In genomic region chr2:92675247-92675646, GRCm38 (mm10) we compare ENCODE assay signal across 22 mouse cellular contexts.
DNase-seq lines count a peak whose midpoint lies in the region; ATAC-seq and TF ChIP-seq lines count a peak whose summit lies in the region.
"Had no signal": no experiment of that assay in that cellular context is flagged by ENCODE, and none has a peak within 500 bp of the region (broad histone marks: within the 10 kb centered on the region; RNA-seq: fewer than 3 reads in every experiment).

No protein-coding gene starts in this region.

- no peak overlapping the region for H3K4me3 ChIP-seq in forebrain, postnatal 0 days (ENCODE audit: low read depth, low read length)
- H3K4me3 ChIP-seq in forebrain, embryonic 14.5 days (ENCODE audit: low read depth, low read length): no peak overlapping the region
- H3K4me3 ChIP-seq in midbrain, embryonic 11.5 days (ENCODE audit: low read depth, low read length): no peak overlapping the region
- H3K4me3 ChIP-seq in midbrain, embryonic 10.5 days: no peak overlapping the region
- H3K4me3 ChIP-seq: embryonic facial prominence, embryonic 12.5 days; heart, embryonic 10.5 days; limb, embryonic 15.5 days had no signal

- no peaks in the 10 kb centered on the region for H3K9me3 ChIP-seq in forebrain, postnatal 0 days (ENCODE audit: low read length)
- no peaks in the 10 kb centered on the region for H3K9me3 ChIP-seq in forebrain, embryonic 14.5 days (replicated peaks; ENCODE audit: control insufficient read depth, low read length)
- H3K9me3 ChIP-seq in midbrain, embryonic 11.5 days (ENCODE audit: control insufficient read depth, low read length): no peaks in the 10 kb centered on the region
- H3K9me3 ChIP-seq in midbrain, embryonic 10.5 days (replicated peaks): no peaks in the 10 kb centered on the region
- H3K9me3 ChIP-seq: embryonic facial prominence, embryonic 12.5 days; heart, embryonic 10.5 days; limb, embryonic 15.5 days had no signal

- WGBS in forebrain, postnatal 0 days: 68% methylated on average over 9 of the region's 9 CpGs
- 76% methylated on average over 9 of the region's 9 CpGs for WGBS in forebrain, embryonic 14.5 days
- 60% methylated on average over 9 of the region's 9 CpGs for WGBS in midbrain, embryonic 11.5 days
- WGBS in midbrain, embryonic 10.5 days: 67% methylated on average over 9 of the region's 9 CpGs

- TF ChIP-seq CTCF in forebrain, postnatal 0 days (IDR thresholded peaks at IDR 0.05; ENCODE audit: low read depth): no peak

- no peak for DNase-seq in forebrain, postnatal 0 days
- DNase-seq in forebrain, embryonic 14.5 days (ENCODE audit: low spot score): no peak
- DNase-seq in layer of hippocampus, adult 18-20 months (ENCODE audit: low spot score in 2 of 2): peak; percentile 91 to 96
- DNase-seq in left cerebral cortex, adult 8-10 months (ENCODE audit: low spot score in 2 of 2): peak; percentile 65 to 94
- peak; percentile 80 for DNase-seq in right cerebral cortex, postnatal 25 days
- no peak for DNase-seq in midbrain, embryonic 11.5 days (ENCODE audit: low spot score, missing footprints)
- no peak for DNase-seq in gastrocnemius, postnatal 4 days (ENCODE audit: low spot score in 2 of 2)
- DNase-seq in midbrain, embryonic 10.5 days (ENCODE audit: low spot score): no peak
- DNase-seq: adrenal gland, postnatal 36 days; cerebellum, postnatal 14 days; gastrocnemius, postnatal 10 days; kidney, adult 2 months; kidney, postnatal 4 days; liver, postnatal 0 days; lung, postnatal 4 days; midbrain, embryonic 14.5 days; thymus, postnatal 36 days had no signal

- H3K4me1 ChIP-seq in forebrain, postnatal 0 days (ENCODE audit: insufficient read depth): 0 out of 2 replicates have a peak, but pooled peaks cover 7% of the 10 kb centered on the region
- H3K4me1 ChIP-seq in forebrain, embryonic 14.5 days (ENCODE audit: control insufficient read depth, insufficient read depth, low read length): peaks cover 5% of the 10 kb centered on the region; the same call in 1 of the 2 replicates
- no peaks in the 10 kb centered on the region for H3K4me1 ChIP-seq in midbrain, embryonic 11.5 days (ENCODE audit: control insufficient read depth, insufficient read depth, low read length)
- H3K4me1 ChIP-seq in midbrain, embryonic 10.5 days: peaks cover 6% of the 10 kb centered on the region
- H3K4me1 ChIP-seq: embryonic facial prominence, embryonic 12.5 days; limb, embryonic 15.5 days had no signal

- H3K36me3 ChIP-seq in forebrain, postnatal 0 days (ENCODE audit: insufficient read depth): no peaks in the 10 kb centered on the region
- no peaks in the 10 kb centered on the region for H3K36me3 ChIP-seq in forebrain, embryonic 14.5 days (ENCODE audit: control insufficient read depth, insufficient read depth, low read length)
- H3K36me3 ChIP-seq in midbrain, embryonic 11.5 days (ENCODE audit: control insufficient read depth, insufficient read depth, low read length): no peaks in the 10 kb centered on the region
- H3K36me3 ChIP-seq in midbrain, embryonic 10.5 days: no peaks in the 10 kb centered on the region
- H3K36me3 ChIP-seq: embryonic facial prominence, embryonic 12.5 days; heart, embryonic 10.5 days; limb, embryonic 15.5 days had no signal

- no peak overlapping the region for H3K27ac ChIP-seq in forebrain, postnatal 0 days (ENCODE audit: low read depth, low read length)
- H3K27ac ChIP-seq in forebrain, embryonic 14.5 days (ENCODE audit: low read depth, low read length): no peak overlapping the region
- no peak overlapping the region for H3K27ac ChIP-seq in midbrain, embryonic 11.5 days (ENCODE audit: low read depth, low read length)
- no peak overlapping the region for H3K27ac ChIP-seq in midbrain, embryonic 10.5 days (replicated peaks)
- H3K27ac ChIP-seq: embryonic facial prominence, embryonic 12.5 days; heart, embryonic 10.5 days; limb, embryonic 15.5 days had no signal

- ATAC-seq in forebrain, postnatal 0 days: peak; percentile 32; the same call in 1 of the 2 replicates
- ATAC-seq in forebrain, embryonic 14.5 days: no peak
- no peak for ATAC-seq in midbrain, embryonic 11.5 days (ENCODE audit: low FRiP score)
- ATAC-seq: activated CD4-positive, CD25-positive, alpha-beta regulatory T cell, adult 4 months; hindbrain, embryonic 16.5 days; liver, postnatal 0 days had no signal

- H3K4me2 ChIP-seq in forebrain, postnatal 0 days (ENCODE audit: low read depth): no peak overlapping the region
- H3K4me2 ChIP-seq in forebrain, embryonic 14.5 days (ENCODE audit: low read length): no peak overlapping the region
- H3K4me2 ChIP-seq in midbrain, embryonic 11.5 days: no peak overlapping the region
- H3K4me2 ChIP-seq: embryonic facial prominence, embryonic 12.5 days; limb, embryonic 15.5 days had no signal

- no peaks in the 10 kb centered on the region for H3K27me3 ChIP-seq in forebrain, postnatal 0 days (ENCODE audit: insufficient read depth, low read length)
- no peaks in the 10 kb centered on the region for H3K27me3 ChIP-seq in forebrain, embryonic 14.5 days (replicated peaks; ENCODE audit: control insufficient read depth, insufficient read depth, low read length)
- no peaks in the 10 kb centered on the region for H3K27me3 ChIP-seq in midbrain, embryonic 11.5 days (ENCODE audit: control insufficient read depth, insufficient read depth, low read length)
- no peaks in the 10 kb centered on the region for H3K27me3 ChIP-seq in midbrain, embryonic 10.5 days (ENCODE audit: low read depth, poor library complexity, severe bottlenecking)
- H3K27me3 ChIP-seq: embryonic facial prominence, embryonic 12.5 days; limb, embryonic 15.5 days had no signal

- H3K9ac ChIP-seq in forebrain, postnatal 0 days: no peak overlapping the region
- no peak overlapping the region for H3K9ac ChIP-seq in forebrain, embryonic 14.5 days (ENCODE audit: low read length)
- no peak overlapping the region for H3K9ac ChIP-seq in midbrain, embryonic 11.5 days (ENCODE audit: low read length)
- H3K9ac ChIP-seq: embryonic facial prominence, embryonic 12.5 days; limb, embryonic 15.5 days; liver, postnatal 0 days had no signal

Comparison
In these comparisons a context has a peak if more than half of its experiments do, and no peak if none do; other contexts are left out.
1. DNase-seq: peak in layer of hippocampus, adult 18-20 months (2 of 2), left cerebral cortex, adult 8-10 months (2 of 2) and right cerebral cortex, postnatal 25 days (single experiment); none in forebrain, postnatal 0 days (single experiment), forebrain, embryonic 14.5 days (single experiment), midbrain, embryonic 11.5 days (single experiment), gastrocnemius, postnatal 4 days (0 of 2) and midbrain, embryonic 10.5 days (single experiment).